Mouse (Mus musculus) intestine, embryonic 14.5 days (tissue): ENCODE measurements at regions not wholly inside any gene's neighbourhood (a gene's known extent, or its start where the extent isn't known, plus 50 kb on each side); places are given as distances from the start of the nearest gene placed in this dataset.

ENCODE experiments used
- ATAC-seq: fragments of 200-750 bp; cut with Nextera tagmentation; replicated peaks from 2 replicates; pipeline ENCODE4 v1.8.0; 2017; ENCODE audit warnings: low read depth, moderate number of reproducible peaks, moderate TSS enrichment, moderate library complexity; ENCODE audit not compliant: low FRiP score, low TSS enrichment
- DNase-seq: peaks from one replicate; pipeline ENCODE4 v3.0.0-alpha.2; 2018; ENCODE audit warnings: low spot score
- H3K27ac ChIP-seq: fragments of 300-500 bp; sonication (generic); 2 replicates; pipeline ENCODE4 v1.5.1; 2014; ENCODE audit warnings: low read depth, mild to moderate bottlenecking, control low read depth
- H3K27me3 ChIP-seq: fragments of 300-500 bp; sonication (generic); replicated peaks from 2 replicates; pipeline ENCODE4 v1.6.1; 2014; ENCODE audit warnings: low read length, control low read depth; ENCODE audit not compliant: control insufficient read depth, insufficient read depth
- H3K36me3 ChIP-seq: fragments of 300-500 bp; sonication (generic); 2 replicates; pipeline ENCODE4 v1.6.1; 2014; ENCODE audit warnings: low read length, control low read depth; ENCODE audit not compliant: control insufficient read depth, insufficient read depth
- H3K4me1 ChIP-seq: fragments of 300-500 bp; sonication (generic); replicated peaks from 2 replicates; pipeline ENCODE4 v1.6.1; 2014; ENCODE audit warnings: low read length, control low read depth, mixed read lengths; ENCODE audit not compliant: control insufficient read depth, insufficient read depth
- H3K4me2 ChIP-seq: fragments of 300-500 bp; sonication (generic); 2 replicates; pipeline ENCODE4 v1.6.1; 2014; ENCODE audit warnings: low read length
- H3K4me3 ChIP-seq: fragments of 300-500 bp; sonication (generic); 2 replicates; pipeline ENCODE4 v1.5.1; 2014; ENCODE audit warnings: low read depth, low read length, control low read depth, mixed read lengths
- H3K9ac ChIP-seq: fragments of 300-500 bp; sonication (generic); 2 replicates; pipeline ENCODE4 v1.6.1; 2014; ENCODE audit warnings: mild to moderate bottlenecking, low read length
- H3K9me3 ChIP-seq: fragments of 300-500 bp; sonication (generic); 2 replicates; pipeline ENCODE4 v1.6.1; 2016; ENCODE audit warnings: low read length, control low read depth; ENCODE audit not compliant: control insufficient read depth
- WGBS: fragments of 180-500 bp; shearing (Covaris S2); extraction: QIAGEN DNeasy Blood & Tissue Kit; methylation state at CpG from one replicate; pipeline ENCODE4 v1.1.7; 2014; 5-methylcytosine and 5-hydroxymethylcytosine counted together

DNA sequence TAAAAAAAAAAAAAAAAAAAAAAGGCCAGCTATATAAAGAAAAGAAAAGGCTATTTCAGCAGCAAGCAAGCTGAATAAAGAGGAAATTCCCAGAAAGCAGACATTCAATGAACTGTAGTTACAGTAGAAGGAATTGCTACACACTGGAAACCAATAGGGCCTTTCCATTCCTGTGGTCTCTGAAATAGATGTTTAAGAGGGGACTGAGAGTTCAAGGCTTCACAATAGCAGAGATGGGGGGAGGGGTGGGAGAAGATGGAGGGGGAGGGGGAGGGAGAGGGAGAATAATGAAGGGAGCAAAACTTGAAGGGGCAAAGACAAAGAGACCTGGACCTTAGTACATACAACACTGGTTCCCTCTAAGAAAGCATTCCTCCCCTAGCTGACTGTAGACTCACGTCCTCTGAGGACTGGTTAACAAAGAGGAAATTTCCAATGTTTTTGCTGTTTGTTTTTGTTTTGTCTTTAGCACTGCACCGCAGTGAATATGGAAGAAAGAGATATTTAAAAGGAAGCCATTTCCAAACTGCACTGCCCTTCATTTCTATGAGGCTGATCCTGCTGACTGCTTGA is 119.8 kb upstream of the Irak1bp1 start:
- WGBS: 79% methylated on average over 2 of the region's 2 CpGs
- no peaks in the 10 kb centered on the region for H3K4me1 ChIP-seq
- no peak for DNase-seq
- H3K27me3 ChIP-seq: no peaks in the 10 kb centered on the region
- H3K36me3 ChIP-seq: no peaks in the 10 kb centered on the region
- no peak overlapping the region for H3K4me3 ChIP-seq
- H3K9ac ChIP-seq: no peak overlapping the region
- ATAC-seq: no peak
- no peak overlapping the region for H3K27ac ChIP-seq
- no peak overlapping the region for H3K4me2 ChIP-seq
- no peaks in the 10 kb centered on the region for H3K9me3 ChIP-seq

DNA sequence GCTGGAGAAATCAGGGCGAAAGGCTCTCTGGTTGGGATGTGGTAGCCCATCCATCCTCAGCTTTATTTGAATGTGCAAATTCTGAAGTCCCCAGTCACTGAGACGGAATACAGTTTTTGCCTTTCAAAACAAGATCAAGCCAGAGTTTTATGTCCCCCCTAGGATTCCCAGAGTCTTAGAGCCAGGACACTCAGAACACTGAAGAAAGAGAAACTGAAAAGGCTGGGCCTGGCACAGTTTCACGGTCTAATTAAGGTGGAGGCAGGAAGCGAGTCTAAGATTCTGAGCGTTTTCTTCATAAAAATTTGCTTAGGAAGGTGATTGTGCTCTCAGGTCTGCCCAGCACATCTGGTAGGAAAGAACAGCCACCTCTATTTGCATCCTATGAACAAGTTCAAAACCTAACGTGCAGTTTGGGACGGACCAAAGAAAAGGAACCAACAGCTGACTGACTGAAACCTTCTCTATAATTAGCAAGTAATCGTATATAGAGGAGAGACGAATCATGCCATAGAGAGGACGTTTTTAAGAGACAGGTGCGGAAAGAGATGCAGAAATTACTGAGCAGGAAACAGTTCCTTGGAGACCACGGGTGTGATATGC is 119.2 kb upstream of the Irak1bp1 start:
- Histone ChIP-seq H3K9me3 (no peaks in the 10 kb centered on the region), H3K9ac (no peak overlapping the region), H3K27me3 (no peaks in the 10 kb centered on the region), H3K27ac (no peak overlapping the region), H3K4me2 (no peak overlapping the region), H3K36me3 (no peaks in the 10 kb centered on the region), H3K4me3 (no peak overlapping the region), H3K4me1 (no peaks in the 10 kb centered on the region)
- WGBS: 79% methylated on average over 12 of the region's 12 CpGs
- DNase-seq (no peak), ATAC-seq (no peak)

DNA sequence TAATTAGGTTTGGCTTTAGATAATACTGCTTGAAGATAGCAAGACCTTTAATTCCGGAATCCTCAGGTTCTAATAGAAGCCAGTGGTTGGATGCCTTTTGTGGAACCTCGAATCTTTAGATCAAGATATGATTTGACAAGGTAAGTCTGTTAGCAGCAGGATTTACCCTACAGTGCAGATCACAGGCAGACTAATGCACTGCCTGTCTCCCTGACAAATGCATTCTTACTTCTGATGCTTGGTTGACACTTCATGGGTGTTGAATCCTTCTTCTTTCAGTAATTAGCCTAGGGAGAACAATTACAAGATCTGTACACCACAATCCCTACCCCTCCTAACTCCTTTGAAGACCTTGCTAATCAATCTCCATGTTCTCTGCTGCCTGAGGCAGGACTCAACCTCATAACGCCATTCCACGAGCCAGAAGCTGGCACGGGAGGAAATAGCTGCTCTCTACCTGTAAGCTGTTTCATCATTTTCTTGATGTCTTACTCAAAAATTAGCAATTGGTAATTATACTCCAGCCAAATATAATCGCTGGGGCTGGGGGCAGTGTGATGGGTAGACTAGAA is 118.3 kb upstream of the Irak1bp1 start:
- H3K36me3 ChIP-seq: no peaks in the 10 kb centered on the region
- no peak for ATAC-seq
- H3K9ac ChIP-seq: no peak overlapping the region
- DNase-seq: no peak
- H3K4me3 ChIP-seq: no peak overlapping the region
- H3K9me3 ChIP-seq: no peaks in the 10 kb centered on the region
- H3K27me3 ChIP-seq: no peaks in the 10 kb centered on the region
- no peak overlapping the region for H3K27ac ChIP-seq
- 63% methylated on average over 6 of the region's 6 CpGs for WGBS
- no peak overlapping the region for H3K4me2 ChIP-seq
- H3K4me1 ChIP-seq: no peaks in the 10 kb centered on the region

DNA sequence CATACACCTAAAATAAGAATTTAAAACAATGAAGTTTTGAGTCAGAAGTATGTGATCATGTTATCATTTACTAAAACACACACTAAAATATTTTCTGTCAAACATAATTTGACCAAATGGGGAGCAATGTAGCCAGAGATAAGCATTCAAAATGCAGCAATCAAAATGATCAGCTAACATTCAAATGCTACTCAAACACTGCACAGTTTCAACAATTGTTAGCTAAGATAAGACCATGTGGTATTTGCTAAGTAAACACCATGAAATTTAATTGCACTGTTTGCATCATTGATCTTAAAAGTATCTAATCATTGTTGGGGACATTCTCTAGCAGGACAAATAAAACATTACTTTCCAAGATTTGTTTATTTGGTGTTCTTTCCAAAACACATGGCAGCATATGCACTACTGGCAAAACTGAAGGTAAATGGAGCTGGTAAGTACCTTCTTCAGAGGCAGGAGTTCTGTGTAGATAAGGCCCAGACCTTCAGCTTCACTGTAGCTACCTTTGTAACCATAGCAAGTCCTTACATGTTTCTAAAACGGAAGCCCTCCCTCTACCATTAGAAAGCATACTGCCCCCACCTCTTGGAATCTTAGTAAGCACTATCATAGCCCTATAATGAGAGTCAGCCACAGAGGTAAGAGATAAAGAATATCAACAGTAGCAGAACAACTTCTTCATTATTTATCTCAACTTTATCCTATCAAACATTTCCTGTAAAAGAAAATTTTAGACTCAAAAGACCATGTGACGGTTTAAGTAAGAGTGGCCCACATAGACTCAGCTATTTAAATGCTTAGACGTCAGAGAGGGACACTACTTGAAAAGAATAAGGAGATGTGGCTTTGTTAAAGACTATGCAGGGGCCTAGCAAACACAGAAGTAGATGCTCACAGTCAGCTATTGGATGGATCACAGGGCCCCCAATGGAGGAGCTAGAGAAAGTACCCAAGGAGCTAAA is 116.3 kb upstream of the Irak1bp1 start:
- H3K9ac ChIP-seq: no peak overlapping the region
- H3K9me3 ChIP-seq: no peaks in the 10 kb centered on the region
- 76% methylated on average over 3 of the region's 3 CpGs for WGBS
- H3K4me1 ChIP-seq: no peaks in the 10 kb centered on the region
- ATAC-seq (0 out of 2 replicates have a peak, but pooled peaks have one; percentile 12), DNase-seq (no peak)
- H3K4me3 ChIP-seq: no peak overlapping the region
- H3K27me3 ChIP-seq: no peaks in the 10 kb centered on the region
- H3K36me3 ChIP-seq: no peaks in the 10 kb centered on the region
- H3K4me2 ChIP-seq: no peak overlapping the region
- no peak overlapping the region for H3K27ac ChIP-seq

DNA sequence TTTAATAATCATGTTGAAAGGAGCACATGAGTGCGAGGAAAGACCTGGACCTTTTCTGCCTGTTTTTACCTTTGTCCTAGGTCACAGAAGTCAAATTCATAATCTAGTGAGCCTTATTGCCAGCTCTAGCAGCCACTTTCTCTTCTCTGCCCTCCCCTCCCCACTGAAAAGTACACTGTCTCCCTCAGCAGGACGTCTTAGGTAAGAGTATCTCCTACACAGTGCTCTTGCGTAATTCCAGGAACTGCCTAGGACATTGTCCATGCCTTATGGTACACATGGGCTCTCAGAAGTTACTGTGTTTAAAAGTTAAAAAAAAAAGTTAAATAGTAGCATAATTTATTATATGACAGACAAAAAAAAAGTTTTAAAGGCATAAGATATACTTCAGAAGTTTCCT is 100.7 kb upstream of the Irak1bp1 start:
- H3K4me3 ChIP-seq: no peak overlapping the region
- H3K27me3 ChIP-seq: no peaks in the 10 kb centered on the region
- 57% methylated on average over 3 of the region's 3 CpGs for WGBS
- no peaks in the 10 kb centered on the region for H3K36me3 ChIP-seq
- DNase-seq (no peak), ATAC-seq (no peak)
- H3K4me2 ChIP-seq: no peak overlapping the region
- H3K4me1 ChIP-seq: no peaks in the 10 kb centered on the region
- no peak overlapping the region for H3K9ac ChIP-seq
- no peak overlapping the region for H3K27ac ChIP-seq
- H3K9me3 ChIP-seq: no peaks in the 10 kb centered on the region

DNA sequence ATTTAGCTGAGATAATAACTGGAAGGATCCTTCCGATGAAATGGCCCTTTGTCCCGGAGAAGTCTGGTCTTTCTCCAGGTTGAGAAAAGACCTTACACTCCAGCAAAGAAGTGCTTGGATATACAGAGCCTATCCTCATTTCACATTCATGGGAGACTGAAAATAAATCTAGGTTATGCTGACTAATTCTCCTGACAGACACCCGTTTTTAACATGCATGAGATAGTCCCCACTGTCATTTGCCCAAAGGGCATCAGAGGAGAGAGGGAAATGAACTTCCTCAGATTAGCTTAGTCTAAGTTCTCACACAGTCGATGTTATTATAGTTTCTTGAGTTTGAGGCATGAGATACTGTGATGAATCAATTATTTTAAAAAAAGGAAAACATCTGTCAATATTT is 99.7 kb upstream of the Irak1bp1 start:
- DNase-seq (no peak), ATAC-seq (no peak)
- H3K4me1 ChIP-seq: no peaks in the 10 kb centered on the region
- H3K27ac ChIP-seq: no peak overlapping the region
- no peak overlapping the region for H3K9ac ChIP-seq
- H3K36me3 ChIP-seq: no peaks in the 10 kb centered on the region
- 70% methylated on average over 4 of the region's 4 CpGs for WGBS
- no peaks in the 10 kb centered on the region for H3K9me3 ChIP-seq
- H3K4me3 ChIP-seq: no peak overlapping the region
- H3K27me3 ChIP-seq: no peaks in the 10 kb centered on the region
- no peak overlapping the region for H3K4me2 ChIP-seq

DNA sequence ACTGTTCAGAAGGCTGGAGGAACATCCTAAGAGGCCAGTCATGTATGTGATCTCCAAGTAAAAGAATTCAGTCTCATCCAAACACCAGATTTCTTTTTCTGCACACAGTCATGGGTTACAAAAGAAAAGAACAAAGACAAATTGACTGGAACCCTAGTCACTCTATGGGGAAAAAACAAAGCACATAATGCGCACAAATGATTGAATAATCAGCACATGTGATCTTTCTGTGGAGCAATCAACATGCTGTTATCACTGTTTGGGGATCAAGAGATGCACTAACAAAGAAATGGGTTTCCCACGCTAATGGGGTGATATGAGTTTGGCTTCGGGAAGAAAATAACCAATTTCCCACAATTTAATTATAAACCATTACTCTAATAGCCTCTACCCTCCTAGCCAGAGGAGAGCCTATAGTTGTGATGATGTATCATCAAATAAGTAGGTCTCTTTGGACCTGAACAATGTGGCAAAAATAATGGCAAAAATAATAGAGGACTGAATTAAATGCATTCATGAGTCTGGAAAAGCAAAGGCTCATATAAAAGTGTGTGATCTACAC is 96.2 kb upstream of the Irak1bp1 start:
- Histone ChIP-seq H3K9me3 (no peaks in the 10 kb centered on the region), H3K36me3 (no peaks in the 10 kb centered on the region), H3K4me3 (no peak overlapping the region), H3K4me1 (no peaks in the 10 kb centered on the region), H3K9ac (no peak overlapping the region), H3K27ac (no peak overlapping the region), H3K4me2 (no peak overlapping the region), H3K27me3 (no peaks in the 10 kb centered on the region)
- no peak for ATAC-seq
- 84% methylated on average over 3 of the region's 3 CpGs for WGBS
- no peak for DNase-seq

DNA sequence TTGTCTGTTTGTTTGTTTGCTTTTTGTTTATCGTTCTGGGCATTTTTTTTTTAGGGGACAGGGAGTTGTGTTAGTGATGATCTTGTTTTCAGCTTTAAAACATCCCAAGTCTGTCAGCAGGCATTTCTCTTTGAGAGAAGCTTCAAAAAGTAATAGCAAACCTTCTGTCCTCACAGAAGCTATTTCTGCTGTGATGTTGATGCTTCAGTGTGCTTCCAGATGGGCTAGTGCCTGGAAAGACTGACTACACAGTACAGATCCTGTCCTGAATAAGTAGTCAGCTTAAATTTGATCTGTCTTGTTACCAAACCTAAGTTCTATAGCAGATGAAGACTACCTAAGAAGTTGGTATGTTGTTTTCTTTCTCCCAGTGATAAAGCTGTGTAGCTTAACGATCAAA is 94.4 kb upstream of the Irak1bp1 start:
- Histone ChIP-seq H3K4me1 (no peaks in the 10 kb centered on the region), H3K4me2 (no peak overlapping the region), H3K9ac (no peak overlapping the region), H3K9me3 (no peaks in the 10 kb centered on the region), H3K36me3 (no peaks in the 10 kb centered on the region), H3K27ac (no peak overlapping the region), H3K27me3 (no peaks in the 10 kb centered on the region), H3K4me3 (no peak overlapping the region)
- DNase-seq (no peak), ATAC-seq (no peak)
- WGBS: 67% methylated on average over 2 of the region's 2 CpGs
